Mouse (Mus musculus): ENCODE results near the gene Gm11983.
A peak's percentile ranks its signal among the peaks of the same experiment; 100 is the strongest.
"Not testable (repeated sequence)": the region's sequence is repeated elsewhere in the genome, so short reads cannot be mapped to it uniquely, and the experiment has no call there.

Gene Gm11983

GRCm38 (mm10) chr11:6837554-6837953 lies at the start of gene Gm11983:
Gm11983 (minus strand) TSS chr11:6837654.
- no peak for DNase-seq (ENCODE audit: low read depth)

GRCm38 (mm10) chr11:6883045-6883444 lies 45.6 kb upstream of the Gm11983 start:
- not testable (repeated sequence) for DNase-seq (ENCODE audit: low read depth)

GRCm38 (mm10) chr11:6881614-6882013 lies 44.2 kb upstream of the Gm11983 start:
- DNase-seq (ENCODE audit: low read depth) = peak; percentile 14

- DNase-seq (ENCODE audit: low read depth) = no peak
Observed at GRCm38 (mm10) chr11:6877740-6878139, 40.3 kb upstream of the Gm11983 start.

- no peak for DNase-seq (ENCODE audit: low read depth)
Observed at GRCm38 (mm10) chr11:6870947-6871346, 33.5 kb upstream of the Gm11983 start.

GRCm38 (mm10) chr11:6865536-6865935 lies 28.1 kb upstream of the Gm11983 start:
- no peak for DNase-seq (ENCODE audit: low read depth)

- no peak for DNase-seq (ENCODE audit: low read depth)
Observed at GRCm38 (mm10) chr11:6862185-6862584, 24.7 kb upstream of the Gm11983 start.

GRCm38 (mm10) chr11:6859898-6860858 lies 22.7 kb upstream of the Gm11983 start:
- no peak for DNase-seq (ENCODE audit: low read depth)

GRCm38 (mm10) chr11:6859096-6859495 lies 21.6 kb upstream of the Gm11983 start:
- DNase-seq (ENCODE audit: low read depth) = no peak

- DNase-seq (ENCODE audit: low read depth) = no peak
Observed at GRCm38 (mm10) chr11:6855942-6856341, 18.5 kb upstream of the Gm11983 start.

GRCm38 (mm10) chr11:6853366-6853765 lies 15.9 kb upstream of the Gm11983 start:
- not testable (repeated sequence) for DNase-seq (ENCODE audit: low read depth)

GRCm38 (mm10) chr11:6843831-6844230 lies 6.4 kb upstream of the Gm11983 start:
- DNase-seq (ENCODE audit: low read depth) = no peak

- no peak for DNase-seq (ENCODE audit: low read depth)
Observed at GRCm38 (mm10) chr11:6842160-6842559, 4.7 kb upstream of the Gm11983 start.

GRCm38 (mm10) chr11:6840775-6841174 lies 3.3 kb upstream of the Gm11983 start:
- DNase-seq (ENCODE audit: low read depth) = no peak

- DNase-seq (ENCODE audit: low read depth) = no peak
Observed at GRCm38 (mm10) chr11:6834636-6835035, 2.8 kb downstream of the Gm11983 start.

- no peak for DNase-seq (ENCODE audit: low read depth)
Observed at GRCm38 (mm10) chr11:6833731-6834130, 3.7 kb downstream of the Gm11983 start.

GRCm38 (mm10) chr11:6831931-6832330 lies 5.5 kb downstream of the Gm11983 start:
- no peak for DNase-seq (ENCODE audit: low read depth)

- DNase-seq (ENCODE audit: low read depth) = no peak
Observed at GRCm38 (mm10) chr11:6828196-6828595, 9.3 kb downstream of the Gm11983 start.

GRCm38 (mm10) chr11:6826157-6826556 lies 11.3 kb downstream of the Gm11983 start:
- no peak for DNase-seq (ENCODE audit: low read depth)

GRCm38 (mm10) chr11:6823176-6823575 lies 14.3 kb downstream of the Gm11983 start:
- DNase-seq (ENCODE audit: low read depth) = no peak

- DNase-seq (ENCODE audit: low read depth) = no peak
Observed at GRCm38 (mm10) chr11:6814486-6814885, 23.0 kb downstream of the Gm11983 start.

GRCm38 (mm10) chr11:6802879-6803278 lies 34.6 kb downstream of the Gm11983 start:
- not testable (repeated sequence) for DNase-seq (ENCODE audit: low read depth)

- DNase-seq (ENCODE audit: low read depth) = no peak
Observed at GRCm38 (mm10) chr11:6790690-6791089, 46.8 kb downstream of the Gm11983 start.

Measured in c-Kit-positive CD71-negative TER-119-negative erythroid progenitor cells, embryonic 14.5 days (primary cell).